Mouse (Mus musculus) embryonic stem cell, embryonic (primary cell): ENCODE results near the gene Shoc2.

Source experiments
- CTCF ChIA-PET, 4 experiments: fragments of 300-600 bp in 2 of 4; fragments of 350-600 bp in 2 of 4; sonication (Branson Sonifier 250); formaldehyde crosslinking; loops; one replicate each; lab custom pipeline; 2022; ENCODE audit warnings: inconsistent platforms in 2 of 4; lab: Charles Lee
- POLR2A ChIA-PET, 4 experiments: fragments of 300-600 bp in 2 of 4; fragments of 350-600 bp in 2 of 4; sonication (Branson Sonifier 250); formaldehyde crosslinking; loops; one replicate each; lab custom pipeline; 2022; ENCODE audit warnings: antibody characterized with exemption in 4 of 4, inconsistent platforms in 1 of 4; lab: Charles Lee

The Shoc2 gene

DNA sequence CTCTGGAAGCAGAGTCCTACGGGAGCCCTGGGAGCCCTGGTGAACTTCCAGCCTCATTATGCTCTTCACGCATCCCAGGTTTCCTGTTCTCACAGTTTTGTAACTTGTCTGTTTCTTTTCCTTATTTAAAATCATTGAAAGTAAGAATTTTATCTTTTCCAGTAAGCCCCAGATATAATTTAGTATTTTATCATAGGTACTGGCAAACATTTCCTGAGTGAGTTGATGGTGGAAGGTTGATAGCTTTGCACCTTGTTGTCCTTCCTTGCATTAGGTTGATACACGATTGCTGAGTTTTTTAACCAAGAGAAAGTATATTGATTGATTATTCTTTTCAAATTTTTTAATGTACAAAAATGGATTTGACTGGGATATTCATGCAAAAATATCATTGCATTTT is 25.1 kb downstream of the Shoc2 start:
- POLR2A ChIA-PET, result interaction anchor here in 1 of 4 experiments (1.2 kb wide), 1 partner anchor 17 kb away, joined by 4 read pairs; no protein-coding TSS in a partner anchor
- CTCF ChIA-PET, result no interaction called here

DNA sequence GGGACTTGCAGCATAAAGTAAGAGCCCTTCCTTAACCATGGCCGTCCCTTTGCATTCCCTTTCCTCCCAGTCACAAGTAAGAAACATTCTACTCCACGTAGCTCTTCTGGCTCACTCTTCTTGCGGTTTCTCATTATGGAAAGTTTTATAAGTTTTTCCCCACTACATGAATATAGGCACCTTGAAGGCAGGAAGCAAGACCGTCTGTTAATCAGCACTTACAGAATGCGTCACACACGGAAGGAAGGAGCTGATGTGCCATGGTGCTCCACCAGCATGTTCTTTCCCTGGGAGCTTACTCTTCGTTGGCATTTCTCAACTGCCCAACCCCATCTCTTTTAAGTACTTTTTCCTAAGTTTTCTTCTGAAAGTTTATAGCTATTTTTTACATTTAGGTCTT is 27.8 kb downstream of the Shoc2 start:
- CTCF ChIA-PET, result no interaction called here
- POLR2A ChIA-PET, result interaction anchor here in 2 of 4 experiments (0.8 to 1.3 kb wide), 5 partner anchors 9 to 28 kb away, joined by 3 to 6 read pairs (median 3); partner anchors contain the start of genes Bbip1 (in 1 of the 2) and Shoc2 (in 1 of the 2)

- CTCF ChIA-PET, result interaction anchor here in 1 of 4 experiments (0.7 kb wide), 1 partner anchor 1104 kb away, joined by 3 read pairs; no protein-coding TSS in a partner anchor
- POLR2A ChIA-PET, result interaction anchor here in 1 of 4 experiments (0.7 kb wide), 1 partner anchor 8 kb away, joined by 3 read pairs; no protein-coding TSS in a partner anchor
Measured at GRCm38 (mm10) chr19:53973656-53974055, 29.6 kb downstream of the Shoc2 start.

DNA sequence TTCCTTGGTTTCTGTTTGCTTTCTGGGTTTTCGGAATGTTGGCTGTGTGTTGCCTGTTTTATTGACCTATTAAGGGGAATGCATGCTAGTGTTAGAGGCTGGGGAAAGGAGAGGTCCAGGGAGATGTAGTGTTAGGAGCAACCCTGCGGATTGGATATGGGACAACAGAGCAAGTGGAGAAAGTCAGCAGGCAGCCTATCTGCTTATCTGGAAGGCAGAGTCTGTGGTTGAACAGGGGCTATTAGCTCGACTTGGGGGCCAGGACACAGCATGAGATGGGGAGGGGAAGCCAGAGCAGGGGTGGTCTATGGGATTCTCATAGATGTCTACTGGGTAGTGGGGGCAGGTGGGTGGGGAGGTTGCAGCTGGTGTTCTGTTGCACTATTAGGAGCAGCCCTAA is 37.9 kb downstream of the Shoc2 start:
- POLR2A ChIA-PET, result interaction anchor here in 2 of 4 experiments (0.7 to 1.7 kb wide), 3 partner anchors 8 to 208 kb away, joined by 4 to 6 read pairs (median 6); no protein-coding TSS in a partner anchor
- CTCF ChIA-PET, result no interaction called here

DNA sequence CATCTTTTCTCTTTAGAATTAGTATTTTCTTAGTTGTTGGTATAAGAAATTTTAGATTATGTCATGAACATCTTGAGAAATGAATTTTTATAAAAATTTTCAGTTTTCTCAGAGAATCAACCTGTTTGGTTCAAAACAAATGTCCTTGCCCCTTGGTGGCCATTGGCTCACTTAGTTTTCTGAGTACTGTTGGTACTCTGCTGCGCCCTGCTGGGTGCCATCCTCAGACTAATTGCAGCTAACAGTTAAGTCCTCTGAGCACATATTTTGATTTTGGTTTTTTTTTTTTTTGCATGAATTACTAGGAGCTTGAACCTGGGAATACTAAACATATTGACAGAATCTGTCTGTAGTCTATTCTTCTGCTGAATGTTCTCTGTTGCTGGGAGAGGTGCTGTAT is 39.2 kb downstream of the Shoc2 start:
- CTCF ChIA-PET, result no interaction called here
- POLR2A ChIA-PET, result interaction anchor here in 1 of 4 experiments (0.7 kb wide), 1 partner anchor 313 kb away, joined by 3 read pairs; no protein-coding TSS in a partner anchor

DNA sequence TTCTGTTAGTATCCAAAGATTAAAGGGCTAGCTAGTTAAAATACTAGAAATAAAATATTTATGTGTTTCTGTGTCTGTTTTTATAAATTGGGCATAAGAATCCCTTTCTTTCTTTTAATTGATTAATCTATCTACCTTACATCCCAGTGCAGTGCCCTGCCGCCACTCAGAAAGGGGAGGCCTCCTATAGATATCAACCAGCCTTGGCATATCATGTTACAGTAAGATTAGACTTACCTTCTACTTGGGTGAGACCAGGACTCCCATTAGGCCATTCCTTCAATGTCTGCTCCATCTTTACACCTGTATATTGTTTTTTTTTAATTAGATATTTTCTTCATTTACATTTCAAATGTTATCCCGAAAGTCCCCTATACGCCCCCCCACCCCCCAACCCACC is 40.5 kb downstream of the Shoc2 start:
- POLR2A ChIA-PET, result interaction anchor here in 1 of 4 experiments (1.3 kb wide), 1 partner anchor 14 kb away, joined by 4 read pairs; no protein-coding TSS in a partner anchor
- CTCF ChIA-PET, result no interaction called here

DNA sequence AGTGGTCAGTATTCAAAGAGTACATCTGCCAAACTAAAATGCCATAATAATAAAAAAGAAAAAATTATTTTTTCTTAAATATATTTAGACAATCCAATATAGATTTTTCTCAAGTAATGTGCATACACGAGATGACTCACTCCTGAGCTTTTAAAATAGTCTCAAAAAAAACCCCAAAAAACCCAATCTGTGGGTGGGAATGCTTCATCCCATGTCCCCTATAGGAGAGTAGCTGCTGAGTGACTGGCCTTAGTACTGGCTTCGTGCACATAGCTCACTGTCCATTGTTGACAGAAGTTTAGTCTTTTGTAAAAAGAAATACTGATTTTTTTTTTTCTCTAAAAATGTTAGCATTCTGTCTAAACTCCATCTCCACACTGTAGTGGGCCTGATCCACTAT is 46.4 kb downstream of the Shoc2 start:
- ChIA-PET POLR2A (interaction anchor here in 3 of 4 experiments (0.6 to 1.6 kb wide), 7 partner anchors 9 to 938 kb away, joined by 3 to 5 read pairs (median 3); partner anchors contain the start of genes Bbip1 (in 1 of the 3) and Shoc2 (in 1 of the 3)), CTCF (interaction anchor here in 2 of 4 experiments (0.7 to 1.2 kb wide), 2 partner anchors 46 to 938 kb away, joined by 4 read pairs; partner anchors contain the start of genes Bbip1 (in 1 of the 2) and Shoc2 (in 1 of the 2))

- ChIA-PET CTCF (interaction anchor here (0.5 to 0.6 kb wide), 4 partner anchors 91 to 1205 kb away, joined by 3 to 8 read pairs (median 4); no protein-coding TSS in a partner anchor), POLR2A (interaction anchor here in 3 of 4 experiments (0.7 to 1.4 kb wide), 6 partner anchors 32 to 186 kb away, joined by 3 to 15 read pairs (median 4); partner anchors contain the start of genes Bbip1 (in 1 of the 3) and Shoc2 (in 1 of the 3))
Measured at GRCm38 (mm10) chr19:53993860-53994259, 49.8 kb downstream of the Shoc2 start.

GRCm38 (mm10) chr19:53994276-53994675 is 50.2 kb downstream of the Shoc2 start:
- ChIA-PET CTCF (interaction anchor here in 3 of 4 experiments (0.5 to 0.6 kb wide), 3 partner anchors 91 to 1204 kb away, joined by 3 to 8 read pairs (median 3); no protein-coding TSS in a partner anchor), POLR2A (interaction anchor here in 2 of 4 experiments (0.6 to 1.4 kb wide), 8 partner anchors 32 to 1171 kb away, joined by 3 to 7 read pairs (median 4); partner anchors contain the start of genes Bbip1 (in 1 of the 2) and Shoc2 (in 1 of the 2))

DNA sequence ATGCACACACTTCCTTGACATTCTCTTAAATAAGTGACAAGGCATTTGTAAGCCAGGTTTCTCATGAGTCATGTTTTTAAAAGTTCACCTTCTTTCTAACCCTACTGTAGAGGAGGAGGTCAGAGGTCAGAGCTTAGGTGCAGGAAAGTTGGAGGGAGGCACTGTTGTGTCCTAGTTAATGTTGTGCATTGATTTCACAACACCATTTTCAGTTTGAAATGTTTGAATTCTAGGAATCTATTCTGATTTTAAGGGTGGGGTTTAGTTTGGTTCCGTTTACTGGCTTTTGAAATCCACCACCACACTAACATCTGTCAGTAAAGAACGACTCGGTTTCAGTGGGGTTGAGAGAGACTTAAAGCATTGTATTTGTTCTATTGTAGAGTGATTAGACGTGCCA is 66.9 kb downstream of the Shoc2 start:
- ChIA-PET POLR2A (no interaction called here), CTCF (no interaction called here)

DNA sequence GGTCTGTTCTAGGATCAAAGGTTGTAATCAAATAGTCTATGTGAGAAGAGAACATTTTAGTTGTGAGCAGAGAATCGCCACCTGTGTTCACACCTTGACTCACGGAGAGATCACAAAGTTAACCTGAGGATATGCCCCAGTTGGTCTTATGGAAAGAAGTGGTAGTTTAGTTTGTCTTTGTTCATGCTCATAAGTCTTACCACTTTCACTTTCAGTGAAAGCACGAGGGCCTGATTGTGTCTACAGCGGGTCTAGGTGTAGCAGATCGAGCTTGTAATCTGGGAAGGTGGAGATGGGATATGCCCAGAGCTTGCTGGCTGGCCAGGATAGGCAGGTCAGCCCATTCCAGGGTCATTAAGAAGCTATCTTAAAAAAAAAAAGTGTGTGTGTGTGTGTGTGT is 70.9 kb downstream of the Shoc2 start:
- ChIA-PET POLR2A (interaction anchor here in 2 of 4 experiments (0.6 to 1.0 kb wide), 5 partner anchors 9 to 697 kb away, joined by 3 to 4 read pairs (median 3); no protein-coding TSS in a partner anchor), CTCF (interaction anchor here in 1 of 4 experiments (0.5 kb wide), 1 partner anchor 1130 kb away, joined by 3 read pairs; no protein-coding TSS in a partner anchor)

GRCm38 (mm10) chr19:54015503-54015902 is 71.4 kb downstream of the Shoc2 start:
- CTCF ChIA-PET, result interaction anchor here in 1 of 4 experiments (0.6 kb wide), 1 partner anchor 311 kb away, joined by 3 read pairs; no protein-coding TSS in a partner anchor
- POLR2A ChIA-PET, result interaction anchor here in 2 of 4 experiments (0.6 to 1.0 kb wide), 8 partner anchors 10 to 697 kb away, joined by 3 to 5 read pairs (median 3); no protein-coding TSS in a partner anchor

DNA sequence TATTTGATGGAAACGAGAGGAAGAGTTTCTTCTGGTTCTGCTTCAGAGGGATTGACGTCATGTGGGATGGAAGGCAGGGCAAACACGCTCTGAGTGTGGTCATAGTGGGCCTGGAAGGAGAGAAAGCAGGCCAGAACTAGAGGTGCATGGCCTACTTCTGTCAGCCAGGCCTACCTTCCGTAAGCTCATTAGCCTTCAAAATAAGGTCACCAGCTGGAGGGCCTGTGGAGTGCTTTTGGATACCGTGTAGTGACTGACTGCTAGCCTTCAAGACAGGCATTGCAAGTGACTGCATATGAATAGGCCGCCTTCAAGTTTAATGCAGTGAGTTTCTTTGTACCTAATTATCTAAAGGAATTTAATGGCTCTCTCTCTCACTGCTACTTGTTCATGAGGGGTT is 91.0 kb downstream of the Shoc2 start:
- POLR2A ChIA-PET, result interaction anchor here in 1 of 4 experiments (0.9 to 1.5 kb wide), 2 partner anchors 8 to 13 kb away, joined by 4 to 5 read pairs; no protein-coding TSS in a partner anchor
- CTCF ChIA-PET, result interaction anchor here in 2 of 4 experiments (0.6 kb wide), 2 partner anchors 216 to 1028 kb away, joined by 3 read pairs; no protein-coding TSS in a partner anchor

DNA sequence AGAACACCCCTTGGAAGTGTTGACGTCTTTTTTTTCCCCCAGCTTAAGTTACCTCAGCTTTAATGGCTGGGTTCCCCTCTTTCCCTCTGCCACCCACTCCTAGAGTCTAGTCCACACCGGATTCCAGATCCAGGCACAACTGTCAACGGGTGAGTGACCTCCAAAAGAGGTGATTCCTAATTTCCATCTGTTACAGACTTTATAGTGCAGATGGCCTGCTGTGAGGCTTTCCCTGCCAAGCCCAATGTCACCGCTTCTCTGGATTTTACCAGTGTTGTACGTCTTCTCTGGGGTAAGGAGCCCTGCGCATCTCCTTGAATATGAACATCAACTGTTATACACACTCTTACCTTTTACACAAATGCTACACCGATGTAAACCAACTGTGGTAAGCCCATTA is 95.3 kb downstream of the Shoc2 start:
- POLR2A ChIA-PET, result interaction anchor here in 1 of 4 experiments (1.1 kb wide), 1 partner anchor 11 kb away, joined by 3 read pairs; no protein-coding TSS in a partner anchor
- CTCF ChIA-PET, result interaction anchor here in 1 of 4 experiments (0.7 kb wide), 1 partner anchor 1180 kb away, joined by 3 read pairs; no protein-coding TSS in a partner anchor

GRCm38 (mm10) chr19:54040356-54041028 is 96.4 kb downstream of the Shoc2 start:
- ChIA-PET POLR2A (interaction anchor here in 2 of 4 experiments (0.7 to 1.3 kb wide), 3 partner anchors 96 to 441 kb away, joined by 3 to 6 read pairs (median 3); partner anchors contain the start of genes Bbip1 (in 1 of the 2) and Shoc2 (in 1 of the 2)), CTCF (interaction anchor here in 1 of 4 experiments (0.6 kb wide), 1 partner anchor 913 kb away, joined by 3 read pairs; no protein-coding TSS in a partner anchor)

GRCm38 (mm10) chr19:54041029-54041367 is 96.9 kb downstream of the Shoc2 start:
- ChIA-PET POLR2A (interaction anchor here in 2 of 4 experiments (0.7 to 1.3 kb wide), 3 partner anchors 97 to 442 kb away, joined by 3 to 6 read pairs (median 3); partner anchors contain the start of genes Bbip1 (in 1 of the 2) and Shoc2 (in 1 of the 2)), CTCF (interaction anchor here in 3 of 4 experiments (0.5 to 0.6 kb wide), 3 partner anchors 349 to 912 kb away, joined by 3 to 4 read pairs (median 3); no protein-coding TSS in a partner anchor)

- ChIA-PET POLR2A (interaction anchor here in 1 of 4 experiments (1.6 kb wide), 1 partner anchor 444 kb away, joined by 3 read pairs; no protein-coding TSS in a partner anchor), CTCF (interaction anchor here in 3 of 4 experiments (0.7 to 4.0 kb wide), 5 partner anchors 41 to 1154 kb away, joined by 4 to 15 read pairs (median 5); no protein-coding TSS in a partner anchor)
Measured at GRCm38 (mm10) chr19:54043851-54044250, 99.7 kb downstream of the Shoc2 start, which contains the start of gene Adra2a. Gene Adra2a (plus strand): TSS chr19:54044151.
